Mouse (Mus musculus): Measurements from ENCODE around the gene Armc2. TPM values are rescaled to one million over a fixed set of nuclear protein-coding genes. Genes with fewer than 3 reads are reported as not detected.

The Armc2 gene
- polyA plus RNA-seq, 1 experiment = not detected

DNA sequence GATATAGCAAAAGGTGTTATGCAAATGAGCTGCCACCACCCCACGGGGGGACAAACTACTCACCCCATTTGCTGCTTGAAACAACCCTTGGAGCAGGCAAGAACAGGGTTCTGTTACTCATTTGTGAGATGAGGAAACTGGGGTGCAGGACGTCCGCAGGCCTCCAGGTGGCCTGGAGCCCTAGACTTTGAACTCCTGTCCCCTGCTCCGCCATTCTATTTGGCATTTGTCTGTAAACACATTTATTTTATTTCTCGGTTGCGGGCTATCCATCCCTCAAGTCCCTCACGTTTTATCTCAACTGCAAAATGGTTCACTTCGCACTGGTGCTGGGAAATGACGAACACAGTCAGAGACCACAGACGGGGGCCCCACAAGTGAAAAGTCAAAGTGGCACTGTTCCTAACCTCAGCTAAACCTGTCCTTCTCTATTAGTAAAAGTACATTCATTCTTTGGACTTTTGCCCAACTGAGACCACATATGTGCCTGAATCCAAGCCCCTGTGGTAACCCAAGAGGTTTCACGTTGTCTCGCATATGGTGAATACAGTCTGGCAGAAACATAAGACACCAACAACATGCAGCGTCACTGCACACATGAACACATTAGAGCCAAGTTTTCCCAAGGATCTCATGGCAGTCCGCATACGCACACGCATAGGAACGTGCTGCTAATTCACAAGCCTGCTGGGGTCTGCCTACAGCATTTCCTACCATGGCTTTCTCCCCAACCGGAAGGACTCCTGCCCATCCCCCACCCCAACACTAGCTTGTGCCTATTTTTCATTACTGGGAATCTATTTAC lies 60.6 kb downstream of the Armc2 start:
- no peak for TF ChIP-seq GATA1 (IDR thresholded peaks at IDR 0.05; ENCODE audit: low read length)

DNA sequence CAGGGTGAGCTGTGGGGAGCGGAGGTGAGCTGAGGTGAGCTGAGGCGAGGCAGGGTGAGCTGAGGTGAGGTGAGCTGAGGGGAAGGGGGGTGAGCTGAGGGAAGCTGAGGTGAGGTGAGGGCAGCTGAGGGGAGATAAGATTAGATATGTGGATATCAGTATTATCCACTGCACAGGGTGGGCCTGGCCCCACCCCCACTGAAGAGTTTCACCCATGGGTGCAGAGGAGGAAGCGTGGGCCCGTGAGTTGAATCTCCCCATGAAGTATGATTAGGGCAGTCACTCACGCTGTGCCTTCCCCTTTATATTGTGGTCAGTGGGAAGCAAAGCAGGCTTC lies 64.7 kb downstream of the Armc2 start:
- no peak for TF ChIP-seq GATA1 (IDR thresholded peaks at IDR 0.05; ENCODE audit: low read length)

DNA sequence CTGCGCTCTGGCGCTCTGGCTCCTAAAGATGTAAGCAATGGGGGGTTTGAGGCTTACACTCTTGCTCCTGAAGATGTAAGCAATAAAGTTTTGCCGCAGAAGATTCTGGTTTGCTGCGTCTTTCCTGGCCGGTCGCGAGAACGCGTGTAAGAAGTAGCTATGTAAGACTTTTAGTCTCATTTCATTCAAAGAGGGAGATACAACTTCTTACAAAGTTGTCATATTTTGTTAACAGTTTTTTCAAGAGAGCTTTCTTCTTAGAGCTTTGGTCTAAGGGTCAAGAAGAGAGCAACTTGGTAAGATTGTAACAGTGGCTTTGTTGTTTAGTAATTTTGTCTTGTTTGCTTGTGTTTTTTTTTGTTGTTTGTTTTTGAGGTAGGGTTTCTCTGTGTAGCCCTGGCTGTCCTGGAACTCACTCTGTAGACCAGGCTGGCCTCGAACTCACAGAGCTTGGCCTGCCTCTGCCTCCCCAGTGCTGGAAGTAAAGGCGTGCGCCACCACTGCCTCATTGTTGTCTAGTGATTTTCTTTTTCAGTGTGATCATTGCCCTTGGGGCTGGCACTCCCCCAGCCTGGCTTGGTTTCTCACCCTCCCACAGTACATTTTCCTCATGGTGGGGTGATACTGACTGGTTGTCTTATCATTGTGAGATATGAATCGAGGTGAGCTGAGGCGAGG lies 65.3 kb downstream of the Armc2 start:
- TF ChIP-seq GATA1 (IDR thresholded peaks at IDR 0.05; ENCODE audit: low read length) = no peak

DNA sequence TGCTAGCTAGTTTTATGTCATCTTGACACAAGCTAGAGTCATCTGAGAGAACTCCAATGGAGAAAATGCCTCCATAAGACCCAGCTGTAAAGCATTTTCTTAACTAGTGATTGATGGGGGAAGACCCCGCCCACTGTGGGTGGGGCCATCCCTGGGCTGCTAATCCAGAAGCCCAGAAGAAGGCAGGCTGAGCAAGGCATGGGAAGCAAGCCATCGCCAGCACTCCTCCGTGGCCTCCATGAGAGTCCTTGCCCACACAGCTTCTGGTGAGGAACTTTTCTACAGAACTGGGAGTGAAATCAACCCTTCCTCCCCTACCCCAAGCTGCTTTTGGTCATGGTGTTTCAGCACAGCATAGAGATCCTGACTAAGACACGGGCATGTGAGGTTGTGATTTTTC lies 79.2 kb downstream of the Armc2 start:
- TF ChIP-seq GATA1 (IDR thresholded peaks at IDR 0.05; ENCODE audit: low read length) = no peak

DNA sequence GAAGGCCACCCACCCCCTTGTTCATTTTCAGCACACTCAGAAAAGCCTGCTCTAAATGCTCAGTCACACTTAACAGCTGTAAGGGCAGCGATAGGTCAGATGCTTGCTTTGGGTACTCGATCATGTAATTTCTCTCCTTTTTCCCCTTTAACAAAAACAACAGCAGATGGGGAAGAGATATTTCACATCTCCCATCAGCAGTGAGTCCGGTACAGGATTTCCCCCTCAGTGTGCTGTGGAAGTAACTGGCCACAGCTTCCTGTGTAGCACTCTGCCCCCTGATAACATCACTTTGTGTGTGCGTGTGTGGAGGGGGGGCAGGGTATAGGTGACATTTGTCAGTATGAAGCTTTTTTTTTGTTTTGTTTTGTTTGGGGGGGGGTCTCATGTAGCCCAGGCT lies 81.1 kb downstream of the Armc2 start:
- TF ChIP-seq GATA1 (IDR thresholded peaks at IDR 0.05; ENCODE audit: low read length) = peak; percentile 82

DNA sequence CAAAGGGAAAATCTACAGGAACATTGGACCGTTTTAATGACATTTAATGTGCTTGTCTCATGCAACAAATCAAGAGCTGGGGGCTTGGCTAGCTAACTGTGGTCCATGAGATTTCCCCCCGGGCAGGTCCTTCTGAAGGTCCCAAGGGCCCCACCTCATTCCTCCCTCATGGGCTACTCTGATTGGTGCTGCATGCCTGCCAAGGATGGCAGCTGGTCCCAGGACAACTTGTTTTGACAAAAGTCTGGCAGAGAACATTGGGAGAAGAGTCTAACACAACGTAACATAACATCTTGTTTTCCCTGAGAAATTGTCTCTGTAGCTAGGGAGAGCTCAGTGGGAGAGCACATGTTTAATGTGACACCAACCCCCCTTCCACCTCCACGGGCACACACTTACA lies 82.1 kb downstream of the Armc2 start:
- no peak for TF ChIP-seq GATA1 (IDR thresholded peaks at IDR 0.05; ENCODE audit: low read length)

DNA sequence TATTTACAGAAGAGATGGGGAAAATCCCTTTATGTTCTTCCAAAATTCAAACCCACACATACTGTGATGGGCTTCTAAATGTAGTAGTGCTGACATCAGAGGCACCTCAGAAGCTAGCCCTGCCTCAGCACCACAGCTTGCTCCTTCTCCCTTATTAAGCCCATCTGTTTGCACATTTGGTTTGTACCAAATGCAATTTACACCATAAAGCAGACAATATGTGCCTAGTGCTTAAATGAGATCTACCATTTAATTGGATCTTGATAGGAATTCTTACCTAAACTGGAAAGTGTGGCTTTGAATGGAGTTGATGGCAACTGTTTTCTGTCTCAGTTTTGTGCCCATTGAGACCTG lies 82.8 kb downstream of the Armc2 start:
- no peak for TF ChIP-seq GATA1 (IDR thresholded peaks at IDR 0.05; ENCODE audit: low read length)

DNA sequence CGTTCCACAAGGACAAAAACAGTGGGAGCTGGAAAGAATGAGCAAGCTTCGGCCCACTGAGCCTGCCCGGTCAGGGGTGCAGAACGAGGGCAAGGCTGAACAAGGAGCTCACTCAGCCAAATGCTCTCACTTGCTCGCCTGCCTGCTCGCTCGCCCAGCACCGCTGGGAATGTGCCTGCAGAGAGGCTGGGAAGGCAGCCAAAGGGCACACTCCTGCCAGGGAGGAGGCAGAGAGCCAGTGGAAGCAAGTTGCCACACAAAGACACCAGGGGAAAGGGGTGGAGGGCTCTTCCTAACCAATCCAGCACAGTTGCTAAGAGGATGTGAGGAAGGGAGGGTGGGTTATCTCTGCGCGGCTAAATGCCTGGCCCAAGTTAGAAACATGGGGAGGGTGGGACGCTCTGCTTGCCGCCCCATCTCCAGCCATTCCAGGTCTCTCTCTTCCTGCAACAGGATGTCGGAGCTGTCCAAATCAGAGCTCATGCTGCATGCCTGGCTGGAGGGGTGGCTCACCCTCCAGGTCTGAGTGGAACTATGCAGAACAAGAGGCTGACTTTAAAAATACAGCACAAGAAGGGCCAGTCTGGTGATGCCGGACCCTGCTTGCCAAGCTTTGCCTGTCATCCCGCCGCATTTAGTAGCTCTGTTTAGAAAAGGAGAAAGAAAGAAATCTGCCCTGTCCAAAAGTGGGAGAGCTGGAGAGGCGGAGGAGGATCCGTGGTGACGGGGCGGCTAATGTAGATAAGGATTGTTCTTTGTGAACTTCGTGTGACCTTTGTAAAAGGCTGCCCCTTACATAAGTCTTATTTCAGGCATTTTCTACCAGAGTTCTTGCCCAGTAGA lies 83.4 kb downstream of the Armc2 start:
- TF ChIP-seq GATA1 (IDR thresholded peaks at IDR 0.05; ENCODE audit: low read length) = no peak

DNA sequence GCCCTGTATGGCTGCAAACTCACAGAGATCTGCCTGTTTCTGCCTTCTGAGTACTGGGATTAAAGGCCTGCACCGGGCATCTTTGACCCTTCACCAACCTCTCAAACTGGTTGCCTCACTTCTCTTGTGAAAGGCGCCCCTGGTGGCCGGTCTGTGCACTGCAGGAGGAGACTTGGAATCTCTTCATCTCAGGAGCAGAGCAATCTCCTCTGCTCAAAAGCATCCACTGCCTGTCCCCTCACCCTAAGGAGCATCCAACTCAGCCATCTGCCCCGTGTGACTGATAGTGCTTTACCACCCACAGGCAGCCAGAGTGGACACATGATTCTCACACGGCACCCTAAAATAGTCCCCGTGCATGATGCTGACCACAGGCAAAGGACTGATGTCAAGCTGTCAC lies 84.7 kb downstream of the Armc2 start:
- no peak for TF ChIP-seq GATA1 (IDR thresholded peaks at IDR 0.05; ENCODE audit: low read length)

DNA sequence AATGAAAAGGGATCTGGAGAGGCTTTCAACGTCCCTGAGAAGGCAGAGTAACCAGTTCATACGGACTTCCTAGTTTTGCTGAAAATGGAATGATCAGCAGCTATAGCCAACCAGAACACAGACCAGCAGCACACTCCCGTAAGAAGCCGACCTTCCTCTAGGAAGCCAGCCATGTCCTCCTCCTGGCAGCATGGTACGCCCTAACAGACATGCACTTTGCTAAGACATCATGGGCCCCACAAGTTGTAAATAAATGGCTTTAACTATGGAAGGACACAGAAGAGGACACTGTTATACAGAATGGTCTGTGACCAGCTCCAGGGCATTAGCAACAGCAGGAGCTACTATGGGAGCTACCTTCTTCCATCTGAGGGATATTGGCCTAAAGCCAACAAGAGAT lies 85.3 kb downstream of the Armc2 start:
- no peak for TF ChIP-seq GATA1 (IDR thresholded peaks at IDR 0.05; ENCODE audit: low read length)

DNA sequence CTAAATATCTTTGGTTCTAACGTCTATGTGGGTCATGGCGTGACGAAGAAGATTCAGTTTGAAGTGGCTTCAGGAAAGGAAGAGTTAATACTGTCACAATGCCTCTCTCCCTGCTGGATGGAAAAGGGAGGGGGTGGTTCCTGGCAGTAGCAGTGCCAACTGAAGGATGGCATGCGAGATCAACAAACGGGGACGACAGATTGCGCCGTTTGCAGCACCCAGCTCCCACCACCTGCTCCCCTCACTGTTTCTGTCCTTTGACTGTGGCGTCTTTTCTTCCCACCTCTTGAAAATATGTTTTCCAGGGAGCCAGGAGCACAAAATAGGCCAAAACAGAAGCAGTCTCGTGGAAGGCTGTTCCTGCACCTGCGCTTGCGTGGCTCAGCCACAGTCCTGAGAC lies 86.3 kb downstream of the Armc2 start:
- TF ChIP-seq GATA1 (IDR thresholded peaks at IDR 0.05; ENCODE audit: low read length) = no peak

DNA sequence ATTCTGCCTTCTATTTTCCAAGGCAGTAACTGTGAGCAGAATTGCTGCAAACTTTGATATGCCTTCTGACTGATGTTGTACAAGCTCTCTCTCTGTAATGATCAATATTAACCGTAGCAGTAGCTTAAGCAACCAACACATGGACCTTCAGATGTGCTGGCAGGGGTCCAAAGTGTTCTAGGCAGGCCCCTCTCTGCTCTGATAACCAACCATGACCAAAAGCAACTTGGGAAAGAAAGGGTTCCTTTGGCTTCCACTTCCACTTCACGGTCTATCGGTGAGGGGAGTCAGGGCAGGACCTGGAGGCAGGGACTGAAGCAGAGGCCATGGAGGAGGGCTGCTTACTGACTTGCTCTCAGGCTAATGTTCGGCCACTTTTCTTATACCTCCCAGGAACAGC lies 87.3 kb downstream of the Armc2 start:
- no peak for TF ChIP-seq GATA1 (IDR thresholded peaks at IDR 0.05; ENCODE audit: low read length)

DNA sequence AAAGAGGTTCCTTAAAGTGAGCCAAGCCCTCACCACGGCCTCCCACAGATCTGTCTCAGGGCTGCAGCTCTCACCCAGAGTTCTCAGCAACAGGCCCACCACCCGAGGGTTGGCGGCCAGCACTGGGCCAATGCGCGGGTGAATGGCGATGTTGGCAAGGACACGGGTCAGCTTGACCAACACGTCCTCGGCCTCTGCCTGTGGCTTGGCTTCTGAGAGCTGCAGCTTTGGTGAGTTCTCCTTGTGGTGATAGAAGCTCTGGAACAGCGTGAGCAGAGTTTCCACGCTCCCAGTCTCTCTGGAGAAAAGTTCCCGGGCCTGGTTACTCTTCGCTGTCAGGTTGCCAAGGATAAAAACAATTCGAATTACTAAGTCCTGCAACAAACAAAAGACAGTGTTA lies 91.5 kb downstream of the Armc2 start:
- TF ChIP-seq GATA1 (IDR thresholded peaks at IDR 0.05; ENCODE audit: low read length) = no peak

DNA sequence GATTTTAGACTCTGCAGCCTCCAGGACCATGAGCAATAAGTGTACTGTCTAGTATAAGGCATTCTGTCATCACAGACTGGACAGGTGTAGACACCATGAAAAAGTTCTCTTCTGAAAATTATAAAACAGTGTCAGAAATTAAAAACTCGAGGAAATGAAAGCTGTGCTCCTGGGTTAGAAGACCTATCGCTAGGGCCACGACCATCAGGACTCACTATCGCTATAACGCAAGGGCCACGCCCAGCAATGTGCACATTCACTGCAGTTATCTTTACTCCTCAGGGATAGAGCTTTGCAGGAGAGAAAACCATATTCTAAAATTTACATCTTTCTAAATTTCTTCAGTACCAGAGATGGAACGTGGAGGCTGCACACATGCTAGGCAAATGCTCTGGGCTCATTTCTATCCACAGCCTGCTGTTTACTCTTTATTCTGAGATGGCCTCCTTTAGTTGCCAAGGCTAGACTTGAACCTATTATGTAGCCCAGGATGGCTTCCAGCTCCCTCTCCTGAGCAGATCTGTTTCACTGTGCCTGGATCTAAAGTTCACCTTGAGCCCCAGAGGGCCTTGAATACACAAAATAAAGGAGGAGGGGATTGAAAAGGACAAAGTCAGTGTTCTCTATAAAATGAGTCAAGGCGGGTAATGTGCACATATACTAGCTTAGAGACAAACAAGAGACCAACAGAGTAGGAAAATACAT lies 105.8 kb downstream of the Armc2 start:
- TF ChIP-seq GATA1 (IDR thresholded peaks at IDR 0.05; ENCODE audit: low read length) = peak; percentile 26

DNA sequence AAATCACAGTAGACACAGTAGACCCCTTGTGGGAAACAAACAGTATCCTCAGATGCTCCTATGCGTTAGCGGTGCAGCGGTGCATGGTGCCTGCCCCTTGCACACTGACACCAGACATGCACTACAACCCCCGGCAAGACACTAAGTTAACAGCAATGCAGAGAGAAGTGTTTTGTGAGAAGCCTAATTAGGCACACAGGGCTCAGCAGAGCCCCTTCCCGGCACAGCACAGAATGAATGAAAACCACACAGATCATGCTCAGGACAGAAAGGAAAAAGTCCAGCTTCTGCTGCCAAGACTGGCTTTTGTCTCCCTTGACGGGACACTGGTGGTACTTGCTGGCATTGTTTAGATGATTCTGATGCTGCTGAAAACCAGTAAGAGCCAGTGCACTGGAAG lies 109.3 kb downstream of the Armc2 start:
- no peak for TF ChIP-seq GATA1 (IDR thresholded peaks at IDR 0.05; ENCODE audit: low read length)

DNA sequence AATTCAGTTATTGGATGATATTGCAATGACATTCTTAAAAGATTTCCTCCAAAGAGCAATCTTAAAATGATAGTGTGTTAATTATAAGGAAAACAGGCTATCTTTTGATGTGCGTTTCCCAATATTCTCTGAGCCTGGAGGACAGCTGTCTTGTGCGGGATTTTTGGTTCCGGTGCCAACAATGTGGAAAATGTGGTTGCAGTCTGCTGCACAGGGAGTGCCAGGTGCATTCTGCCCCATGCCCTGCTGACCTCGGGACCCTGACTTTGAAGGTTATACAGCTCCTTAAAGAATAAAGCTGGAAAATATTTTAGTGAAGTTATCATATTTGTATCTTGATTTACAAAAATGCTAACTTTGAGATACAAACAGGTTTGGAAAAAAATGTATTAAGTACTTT lies 110.3 kb downstream of the Armc2 start:
- TF ChIP-seq GATA1 (IDR thresholded peaks at IDR 0.05; ENCODE audit: low read length) = no peak
